Mouse (Mus musculus) ES-Bruce4 (cell line): ENCODE data around the gene Myct1.

ENCODE experiments used
- CTCF ChIP-seq: IDR thresholded peaks from one replicate; pipeline ENCODE4 v1.8.1; 2011; ENCODE audit warnings: low read depth, low read length
- EP300 ChIP-seq: IDR thresholded peaks from 2 replicates; pipeline ENCODE4 v1.6.1; 2011; ENCODE audit warnings: low read depth, low read length; ENCODE audit not compliant: insufficient read depth
- POLR2A ChIP-seq: IDR thresholded peaks from one replicate; pipeline ENCODE4 v1.8.1; 2011; ENCODE audit warnings: low read length; ENCODE audit not compliant: insufficient read depth

DNA sequence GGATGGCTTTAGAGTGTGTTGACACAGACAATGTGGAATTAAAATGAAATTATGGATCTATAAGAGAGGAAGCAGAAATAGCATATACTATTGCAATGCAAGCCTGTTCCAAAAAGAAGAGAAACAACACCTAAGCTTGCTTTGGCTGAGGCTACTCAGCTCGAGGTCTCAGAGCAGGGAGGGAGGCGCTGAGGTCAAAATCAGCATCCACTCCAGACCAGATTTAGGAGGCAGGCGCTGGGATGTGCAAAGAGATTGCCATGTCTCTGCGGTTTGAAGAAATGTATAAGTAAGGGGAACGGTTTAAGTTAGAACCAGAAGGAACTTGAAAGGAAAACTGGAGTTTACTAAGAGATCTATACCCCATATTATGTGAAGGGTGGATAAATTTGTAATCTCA is 882 bp downstream of the Myct1 start:
- TF ChIP-seq CTCF (no peak), POLR2A (no peak), EP300 (no peak)
